Mouse (Mus musculus) gastrocnemius, adult 2 months (tissue): ENCODE measurements around the gene Dusp5. TPM values are rescaled to one million over a fixed set of nuclear protein-coding genes. Genes with fewer than 3 reads are reported as not detected.
A peak's percentile ranks its signal among the peaks of the same experiment; 100 is the strongest.
"Not testable (repeated sequence)": the region's sequence is repeated elsewhere in the genome, so short reads cannot be mapped to it uniquely, and the experiment has no call there.

Source experiments
- DNase-seq: peaks from one replicate; pipeline ENCODE4 v3.0.0; 2022
- H3K27ac ChIP-seq: fragments of 200-600 bp; 2 replicates; pipeline ENCODE4 v1.8.1; 2022; ENCODE audit warnings: mild to moderate bottlenecking
- H3K4me3 ChIP-seq: fragments of 200-600 bp; 2 replicates; pipeline ENCODE4 v1.8.1; 2022; ENCODE audit warnings: mild to moderate bottlenecking, moderate library complexity
- CTCF ChIP-seq: fragments of 200-600 bp; IDR thresholded peaks from 2 replicates; pipeline ENCODE4 v1.8.1; 2022; ENCODE audit warnings: antibody characterized with exemption, mild to moderate bottlenecking, moderate library complexity
- intact Hi-C: fragments of 180-260 bp; cut with DNase I; formaldehyde crosslinking; loops from one replicate; pipeline ENCODE4 v1.15.1; 2025
- total RNA-seq, 2 experiments: library from RNA; stranded (reverse); gene quantifications; 2 replicates each; pipeline ENCODE4 v1.2.3; 2021

The Dusp5 gene
- total RNA-seq, 2 experiments from 2014 or later = 0.86 to 1.2 TPM

DNA sequence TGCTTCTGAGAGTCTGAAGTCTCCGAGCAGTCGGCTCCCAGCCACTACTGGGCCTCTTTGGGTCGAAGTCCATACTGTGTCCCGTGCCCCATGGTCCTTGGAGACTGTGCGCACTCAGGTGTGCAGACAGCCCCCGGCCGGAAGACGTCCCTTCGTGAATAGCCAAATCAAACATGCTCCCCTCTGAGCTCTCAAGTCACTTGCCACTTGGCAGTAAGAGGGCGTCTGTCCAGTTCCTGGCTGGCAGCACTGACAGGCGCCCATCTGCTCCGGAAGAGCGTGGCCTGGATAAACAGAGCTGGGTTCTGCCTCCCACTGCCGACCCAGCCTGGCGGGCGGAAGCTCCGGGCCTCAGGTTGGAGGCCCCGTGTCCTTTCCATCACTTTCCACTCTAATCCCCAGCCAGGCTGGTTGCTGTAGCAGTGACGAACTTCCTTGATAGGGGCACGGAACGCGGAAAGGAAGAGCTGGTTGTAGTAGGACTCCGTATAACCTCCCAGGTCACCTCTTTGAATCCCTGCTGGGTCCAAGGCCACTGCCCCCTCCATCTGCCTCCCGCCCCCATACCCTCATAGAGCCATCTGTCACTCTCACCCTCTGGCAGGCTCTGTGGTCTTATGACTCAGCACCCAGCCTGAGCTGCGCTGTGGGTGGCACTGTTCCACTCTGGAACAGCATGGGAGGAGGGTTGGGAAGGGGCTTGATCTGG, 28.5 kb upstream of the Dusp5 start:
- peak overlapping the region; percentile 73 for H3K27ac ChIP-seq
- peak; percentile 62 for DNase-seq
- intact Hi-C loops = no loop called here
- no peak for TF ChIP-seq CTCF
- H3K4me3 ChIP-seq = peak overlapping the region; percentile 37

DNA sequence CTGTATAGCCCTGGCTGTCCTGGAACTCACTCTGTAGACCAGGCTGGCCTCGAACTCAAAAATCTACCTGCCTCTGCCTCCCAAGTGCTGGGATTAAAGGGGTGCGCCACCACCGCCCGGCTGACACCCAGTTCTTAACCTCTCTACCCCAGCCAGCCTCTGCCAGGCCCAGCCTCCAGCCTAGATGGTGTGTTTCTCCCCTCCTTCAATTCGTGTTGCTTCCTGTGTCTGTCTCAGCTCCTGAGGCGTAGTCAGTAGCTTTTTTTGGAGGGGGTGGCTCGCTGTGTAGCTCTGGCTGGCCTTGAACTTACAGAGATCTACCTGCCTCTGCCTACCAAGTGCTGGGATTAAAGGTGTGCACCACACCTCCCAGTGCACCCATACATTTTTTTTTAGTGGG, 27.7 kb upstream of the Dusp5 start:
- intact Hi-C loops, H3K4me3 ChIP-seq, H3K27ac ChIP-seq, DNase-seq: not testable (repeated sequence)

DNA sequence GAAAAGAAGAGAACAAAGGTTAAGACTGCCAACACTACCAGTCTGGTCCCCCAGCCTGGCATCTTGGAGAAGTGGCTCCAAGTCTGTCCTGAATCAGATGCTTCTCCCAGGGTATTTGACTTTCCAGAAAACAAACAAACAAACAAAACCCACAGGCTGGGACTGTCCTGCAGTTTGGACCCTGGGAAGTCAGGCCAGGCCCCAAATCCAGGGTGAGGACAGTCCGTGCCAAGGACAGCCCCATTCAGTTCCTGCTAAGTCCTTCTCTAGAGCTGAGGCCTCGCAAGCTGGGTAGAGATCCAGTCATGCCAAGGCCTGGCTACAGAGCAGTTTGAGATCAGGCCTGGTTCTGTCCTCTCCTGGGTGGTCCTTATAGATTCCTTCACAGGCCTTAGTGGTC, 27.1 kb upstream of the Dusp5 start:
- intact Hi-C loops = no loop called here
- Histone ChIP-seq H3K4me3 (no peak overlapping the region), H3K27ac (no peak overlapping the region)
- no peak for DNase-seq
- no peak for TF ChIP-seq CTCF

DNA sequence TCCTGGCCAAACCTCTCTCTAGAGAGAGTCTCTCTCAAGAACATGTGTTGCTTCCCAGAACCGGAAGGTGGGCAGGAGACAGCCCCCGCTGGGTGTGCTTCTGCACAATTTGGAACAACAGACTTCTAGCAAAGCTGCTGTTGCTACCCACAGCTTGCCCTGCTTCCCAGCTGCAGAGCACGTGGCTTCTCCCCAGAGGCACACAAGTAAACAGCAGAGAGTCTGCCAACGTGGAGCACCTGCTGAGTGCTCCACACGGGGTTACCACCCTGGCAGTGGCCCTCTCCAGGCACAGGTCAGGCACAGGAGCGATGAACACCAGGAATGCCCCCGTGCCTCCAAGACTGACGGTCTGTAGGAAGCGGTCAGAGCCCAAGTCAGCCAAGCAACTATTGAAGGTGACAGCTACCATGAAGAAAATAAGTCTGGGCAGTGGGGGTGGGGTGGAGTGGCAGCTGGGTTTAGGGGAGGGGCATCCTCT, 26.0 kb upstream of the Dusp5 start:
- intact Hi-C loops = no loop called here
- no peak for TF ChIP-seq CTCF
- peak; percentile 26 for DNase-seq
- H3K4me3 ChIP-seq = no peak overlapping the region
- H3K27ac ChIP-seq = 0 out of 2 replicates have a peak overlapping the region, but pooled peaks have one; percentile 12

DNA sequence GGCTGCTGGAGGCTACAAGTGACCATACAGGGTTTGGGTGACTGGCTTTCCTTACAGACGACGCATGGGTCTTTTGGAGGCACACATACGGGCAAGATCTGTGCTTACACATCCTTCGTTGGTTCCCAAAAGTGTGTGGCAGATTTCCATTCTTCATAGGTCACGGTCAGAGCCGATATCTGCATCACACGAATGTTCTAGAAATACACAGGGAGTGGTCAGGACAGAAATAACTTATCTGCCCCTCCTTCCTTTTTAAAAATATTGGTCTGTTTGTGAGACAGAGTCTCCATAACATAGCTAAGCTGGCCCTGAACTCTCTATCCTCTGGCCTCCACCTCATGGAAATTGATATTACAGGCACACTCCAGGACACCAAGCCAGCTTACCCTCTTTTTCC, 24.7 kb upstream of the Dusp5 start:
- Histone ChIP-seq H3K4me3 (no peak overlapping the region), H3K27ac (peak overlapping the region; percentile 20; the same call in 1 of the 2 replicates)
- no peak for TF ChIP-seq CTCF
- intact Hi-C loops = no loop called here
- no peak for DNase-seq

DNA sequence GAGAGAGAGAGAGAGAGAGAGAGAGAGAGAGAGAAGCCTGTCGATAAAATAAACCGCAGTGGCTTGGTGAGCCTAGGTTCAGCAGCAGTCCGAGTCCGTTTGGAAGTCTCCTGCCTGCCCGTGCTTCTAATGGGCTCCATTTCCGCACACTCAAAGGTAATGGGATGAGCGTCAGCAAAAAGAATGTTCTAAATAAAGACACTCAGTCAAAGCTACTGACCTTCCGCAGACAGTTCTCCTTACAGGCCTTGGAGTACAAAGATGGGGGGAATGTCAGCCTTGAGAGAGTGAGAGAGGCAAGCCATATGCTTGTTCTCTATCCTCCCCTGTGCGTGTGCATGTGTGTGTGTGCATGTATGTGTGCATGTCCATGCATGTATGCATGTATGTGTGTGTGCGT, 23.2 kb upstream of the Dusp5 start:
- no peak for TF ChIP-seq CTCF
- Histone ChIP-seq H3K27ac (peak overlapping the region; percentile 80), H3K4me3 (no peak overlapping the region)
- DNase-seq = peak; percentile 37
- intact Hi-C loops = no loop called here

DNA sequence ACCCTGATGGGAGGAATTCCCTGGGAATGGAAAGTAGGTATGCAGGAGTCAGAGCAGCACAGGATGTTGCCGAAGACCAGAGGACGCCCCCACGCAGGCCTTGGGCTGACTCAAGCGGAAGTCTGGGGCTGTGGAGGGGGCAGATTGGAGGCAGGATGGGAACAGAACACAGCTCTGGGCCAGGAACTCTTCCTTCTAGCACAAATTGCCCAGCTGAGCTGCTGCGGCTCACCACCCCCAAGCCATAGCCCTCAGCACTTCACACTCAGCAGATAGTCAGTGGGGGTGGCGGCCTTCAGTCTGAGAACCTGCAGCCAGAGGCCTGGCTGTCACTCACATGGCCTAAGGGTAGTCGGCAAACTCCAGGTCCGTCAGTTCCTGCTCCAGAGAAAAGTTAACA, 21.4 kb upstream of the Dusp5 start:
- DNase-seq = no peak

DNA sequence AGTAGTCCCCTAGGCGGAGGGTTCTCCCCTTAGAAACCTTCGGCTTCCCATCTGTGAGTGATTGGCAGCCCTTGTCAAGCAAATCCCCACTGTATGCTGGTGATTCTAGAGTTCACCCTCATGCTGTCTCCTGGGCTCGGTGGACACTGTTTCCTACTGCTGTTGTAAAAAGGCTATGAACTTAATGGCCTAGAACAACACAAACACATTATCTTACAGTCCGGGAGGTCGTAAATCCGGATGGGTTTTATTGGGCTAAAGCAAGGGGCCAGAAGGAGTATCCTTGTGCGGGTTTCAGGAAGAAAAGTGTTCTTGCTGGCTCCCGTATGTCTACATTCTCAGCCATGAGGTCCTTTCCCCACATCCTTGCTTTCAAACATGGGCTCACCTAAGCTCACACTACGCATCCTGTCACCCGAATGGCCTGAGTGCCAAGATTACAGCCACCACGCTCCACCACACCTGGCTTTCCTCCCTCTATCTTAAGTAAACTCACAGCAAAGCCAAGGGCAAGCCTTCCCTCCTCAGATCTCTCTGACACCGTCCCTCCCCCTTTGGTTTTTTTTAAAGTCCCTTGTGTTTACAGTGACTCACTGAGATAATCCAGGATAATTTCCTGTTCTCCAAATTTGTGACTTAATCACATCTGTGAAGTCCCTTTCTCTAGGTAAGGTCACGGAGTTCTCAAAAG, 17.5 kb upstream of the Dusp5 start:
- H3K4me3 ChIP-seq = no peak overlapping the region
- DNase-seq = no peak
- intact Hi-C loops = no loop called here
- no peak for TF ChIP-seq CTCF
- no peak overlapping the region for H3K27ac ChIP-seq

More for the DNA sequence above, 21.4 kb upstream of the Dusp5 start:
- Histone ChIP-seq H3K4me3 (no peak overlapping the region), H3K27ac (no peak overlapping the region)
- intact Hi-C loops = no loop called here
- no peak for TF ChIP-seq CTCF

DNA sequence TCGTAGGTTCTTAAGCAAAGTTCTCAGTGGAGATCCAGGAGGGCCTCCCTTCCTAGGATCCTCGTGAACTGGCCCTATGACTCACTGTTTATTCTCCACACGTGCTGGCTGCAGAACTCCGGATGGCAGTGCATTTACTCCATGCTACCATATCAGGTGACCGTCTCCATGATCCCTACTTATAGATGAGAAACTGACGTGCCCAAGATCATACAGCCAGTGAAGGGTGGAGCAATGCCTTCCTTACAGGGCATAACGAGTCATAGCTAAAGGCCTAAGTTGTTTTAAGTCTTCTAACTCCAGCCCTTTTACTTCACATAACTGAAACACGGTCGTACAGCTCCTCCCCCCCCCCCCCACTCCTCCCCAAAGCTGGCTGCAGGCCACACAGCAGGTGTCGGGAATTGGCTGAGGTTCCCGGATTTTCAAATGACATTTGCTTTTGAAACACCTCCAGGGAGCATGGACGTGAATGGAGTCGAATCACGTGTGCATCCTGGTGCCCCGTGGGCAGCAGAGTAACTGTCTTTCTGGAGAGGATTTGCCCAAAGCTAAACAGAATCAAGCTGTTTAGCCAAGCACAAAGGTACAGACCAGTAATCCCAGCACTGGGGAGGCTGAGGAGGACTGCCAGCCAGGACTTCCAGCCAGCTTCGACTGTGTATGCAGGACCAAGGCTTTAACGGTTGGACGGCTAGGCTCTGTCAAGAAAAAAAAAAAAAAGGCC, 11.4 kb upstream of the Dusp5 start:
- intact Hi-C loops = no loop called here
- Histone ChIP-seq H3K27ac (no peak overlapping the region), H3K4me3 (peak overlapping the region; percentile 29; the same call in 1 of the 2 replicates)
- DNase-seq = no peak
- TF ChIP-seq CTCF = no peak

DNA sequence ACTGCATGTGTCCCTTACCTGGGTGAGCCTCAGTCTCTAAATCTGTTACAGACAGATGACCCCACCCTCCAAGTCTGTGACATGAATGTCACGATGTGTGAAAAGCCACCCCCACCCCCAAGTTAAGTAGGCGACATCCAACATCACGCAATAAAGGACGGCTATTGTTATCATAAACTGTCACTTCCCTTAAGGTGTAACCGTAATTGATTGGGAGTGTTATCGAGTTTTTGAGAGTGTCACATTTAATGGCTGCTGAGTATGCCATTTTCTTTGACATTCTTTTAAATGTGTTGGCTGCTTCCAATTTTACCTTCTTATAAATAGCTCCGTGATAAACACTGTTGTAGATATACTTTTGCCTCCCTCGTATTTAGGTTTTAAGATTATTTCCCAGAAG, 9.4 kb upstream of the Dusp5 start:
- H3K27ac ChIP-seq = no peak overlapping the region
- no peak for TF ChIP-seq CTCF
- H3K4me3 ChIP-seq = no peak overlapping the region
- intact Hi-C loops = no loop called here
- no peak for DNase-seq

DNA sequence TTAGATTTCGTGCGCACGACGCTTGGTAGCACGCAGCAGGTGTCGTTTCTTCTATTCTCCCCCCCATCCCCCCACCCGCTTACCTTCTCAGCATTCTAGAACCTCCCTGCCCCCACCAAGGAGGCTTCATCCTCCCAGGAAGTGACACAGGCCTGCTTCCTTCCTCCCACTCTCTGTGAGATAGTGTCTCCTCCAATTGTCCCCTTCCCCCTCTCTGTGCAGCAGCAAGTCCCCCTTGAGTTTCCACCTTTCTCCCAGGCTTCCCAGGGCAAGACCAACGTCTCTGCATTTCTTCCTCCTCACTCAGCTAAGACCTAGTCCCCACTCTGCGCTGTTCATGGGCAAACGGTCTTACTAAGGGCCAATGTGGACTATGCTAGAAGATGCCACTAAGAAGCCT, 8.9 kb upstream of the Dusp5 start:
- no peak for DNase-seq
- intact Hi-C loops = no loop called here
- no peak overlapping the region for H3K4me3 ChIP-seq
- TF ChIP-seq CTCF = no peak
- no peak overlapping the region for H3K27ac ChIP-seq

DNA sequence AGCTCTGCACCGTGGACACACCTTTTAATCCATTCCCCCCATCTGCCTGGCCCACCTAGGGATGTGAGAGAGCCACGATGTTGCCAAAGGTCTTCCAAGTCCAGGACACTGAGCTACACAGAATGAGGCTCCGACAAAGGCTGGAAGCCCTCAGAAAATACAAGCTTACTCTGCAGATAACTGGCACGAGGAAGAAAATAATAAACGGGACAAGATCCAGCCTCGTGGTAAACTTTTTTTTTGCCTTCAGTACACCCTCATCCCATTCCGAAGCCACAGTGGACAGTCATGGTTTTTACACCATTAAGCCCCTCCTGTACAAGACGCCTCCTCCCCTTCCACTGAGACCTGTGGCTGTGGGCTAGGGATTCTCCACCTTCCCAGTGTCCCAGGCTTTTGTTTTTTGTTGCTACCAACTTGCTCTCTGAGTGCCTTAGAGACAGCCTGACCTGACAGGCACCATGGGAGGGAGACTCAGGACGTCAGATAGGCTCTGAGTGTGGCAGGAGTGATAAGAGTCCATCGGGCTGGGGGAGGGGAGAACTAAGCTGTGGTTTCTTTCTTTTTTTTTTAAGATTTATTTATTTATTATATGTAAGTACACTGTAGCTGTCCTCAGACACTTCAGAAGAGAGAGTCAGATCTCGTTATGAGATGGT, 7.6 kb upstream of the Dusp5 start:
- no peak for DNase-seq
- no peak for TF ChIP-seq CTCF
- Histone ChIP-seq H3K4me3 (peak overlapping the region; percentile 41; the same call in 1 of the 2 replicates), H3K27ac (no peak overlapping the region)
- intact Hi-C loops = no loop called here
